Mouse (Mus musculus) heart, embryonic 16.5 days (tissue): Measurements from ENCODE around the gene Ska2. TPM values are rescaled to one million over a fixed set of nuclear protein-coding genes. Genes with fewer than 3 reads are reported as not detected.

Experiments used
- ATAC-seq: fragments of 200-750 bp; cut with Nextera tagmentation; replicated peaks from 2 replicates; pipeline ENCODE4 v1.8.0; 2017; ENCODE audit warnings: moderate number of reproducible peaks; ENCODE audit not compliant: insufficient read depth, low FRiP score; ENCODE audit errors: extremely low read depth
- H3K27ac ChIP-seq: fragments of 300-500 bp; sonication (generic); 2 replicates; pipeline ENCODE4 v1.5.1; 2014; ENCODE audit warnings: mild to moderate bottlenecking, low read length, control low read depth, moderate library complexity
- H3K27me3 ChIP-seq: fragments of 300-500 bp; sonication (generic); 2 replicates; pipeline ENCODE4 v1.6.1; 2014; ENCODE audit warnings: low read length, mixed read lengths; ENCODE audit not compliant: control insufficient read depth, insufficient read depth
- H3K36me3 ChIP-seq: fragments of 300-500 bp; sonication (generic); 2 replicates; pipeline ENCODE4 v1.6.1; 2014; ENCODE audit not compliant: control insufficient read depth, insufficient read depth
- H3K4me1 ChIP-seq: fragments of 300-500 bp; sonication (generic); 2 replicates; pipeline ENCODE4 v1.6.1; 2014; ENCODE audit warnings: low read length, mixed read lengths; ENCODE audit not compliant: control insufficient read depth, insufficient read depth
- H3K4me2 ChIP-seq: fragments of 300-500 bp; sonication (generic); 2 replicates; pipeline ENCODE4 v1.6.1; 2014; ENCODE audit warnings: low read depth, mild to moderate bottlenecking, control low read depth, low read length
- H3K4me3 ChIP-seq: fragments of 300-500 bp; sonication (generic); 2 replicates; pipeline ENCODE4 v1.5.1; 2014; ENCODE audit warnings: mild to moderate bottlenecking, control low read depth, low read length
- H3K9ac ChIP-seq: fragments of 300-500 bp; sonication (generic); 2 replicates; pipeline ENCODE4 v1.6.1; 2014; ENCODE audit warnings: low read length, control low read depth
- H3K9me3 ChIP-seq: fragments of 300-500 bp; sonication (generic); replicated peaks from 2 replicates; pipeline ENCODE4 v1.6.1; 2016; ENCODE audit warnings: low read length; ENCODE audit not compliant: control insufficient read depth
- WGBS: fragments of 180-500 bp; shearing (Covaris S2); extraction: QIAGEN DNeasy Blood & Tissue Kit; methylation state at CpG from one replicate; pipeline ENCODE4 v1.1.7; 2014; 5-methylcytosine and 5-hydroxymethylcytosine counted together
- polyA plus RNA-seq: library from polyadenylated mRNA; unstranded; fragments of >200 nt; fragmentation: Nextera tagmentation; extraction: Ambion mirVana; gene quantifications from 2 replicates; pipeline ENCODE4 v1.2.1, GENCODE M21; 2015

Gene Ska2
- polyA plus RNA-seq, 1 experiment from 2014 or later, result 55.9 TPM

DNA sequence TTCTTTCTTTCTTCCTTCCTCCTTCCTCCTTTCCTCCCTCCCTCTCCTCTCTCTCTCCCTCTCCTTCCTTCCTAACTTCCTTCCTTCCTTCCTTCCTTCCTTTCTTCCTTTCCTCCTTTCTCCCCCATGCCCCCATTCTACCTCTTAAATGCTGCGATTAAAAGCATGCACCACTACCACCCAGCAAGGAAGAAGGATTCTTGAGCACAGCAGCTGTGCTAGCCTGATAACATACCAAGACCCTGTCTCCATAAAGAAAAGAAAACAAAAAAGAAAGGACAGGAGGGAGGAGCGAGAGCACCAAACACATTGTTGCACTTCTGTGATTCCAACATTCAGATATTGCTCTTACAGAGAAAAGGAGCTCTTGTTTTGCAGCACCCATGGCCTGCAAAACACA, 21.9 kb upstream of the Ska2 start:
- 53% methylated on average over 2 of the region's 2 CpGs for WGBS
- peaks cover 19% of the 10 kb centered on the region for H3K36me3 ChIP-seq
- H3K4me1 ChIP-seq, result peaks cover 19% of the 10 kb centered on the region
- peak overlapping the region; percentile 80 for H3K4me3 ChIP-seq
- H3K9ac ChIP-seq, result peak overlapping the region; percentile 89
- H3K4me2 ChIP-seq, result peak overlapping the region; percentile 75
- no peak overlapping the region for H3K27ac ChIP-seq
- ATAC-seq, result no peak
- H3K27me3 ChIP-seq, result no peaks in the 10 kb centered on the region
- H3K9me3 ChIP-seq, result no peaks in the 10 kb centered on the region

GRCm38 (mm10) chr11:87108409-87108754, 652 bp upstream of the Ska2 start, which contains the start of gene Prr11:
TSS of gene Prr11 (minus strand) at chr11:87108708.
- peak; percentile 1; the same call in 1 of the 2 replicates for ATAC-seq
- peaks cover 13% of the 10 kb centered on the region for H3K4me1 ChIP-seq
- WGBS, result 0% methylated on average over 14 of the region's 14 CpGs
- peak within 1 kb of the TSS; percentile 71 for H3K4me2 ChIP-seq
- H3K27ac ChIP-seq, result peak within 1 kb of the TSS; percentile 91
- H3K36me3 ChIP-seq, result peaks cover 19% of the 10 kb centered on the region
- peak within 1 kb of the TSS; percentile 81 for H3K9ac ChIP-seq
- H3K27me3 ChIP-seq, result no peaks in the 10 kb centered on the region
- H3K9me3 ChIP-seq, result no peaks in the 10 kb centered on the region
- peak within 1 kb of the TSS; percentile 86 for H3K4me3 ChIP-seq

- peak overlapping the region; percentile 91 for H3K27ac ChIP-seq
- peaks cover 13% of the 10 kb centered on the region for H3K36me3 ChIP-seq
- under 1% methylated on average over 42 of the region's 42 CpGs for WGBS
- H3K4me2 ChIP-seq, result peak overlapping the region; percentile 61
- H3K9ac ChIP-seq, result peak overlapping the region; percentile 81
- no peaks in the 10 kb centered on the region for H3K9me3 ChIP-seq
- H3K4me1 ChIP-seq, result peaks cover 13% of the 10 kb centered on the region
- no peak for ATAC-seq
- peak overlapping the region; percentile 70 for H3K4me3 ChIP-seq
- no peaks in the 10 kb centered on the region for H3K27me3 ChIP-seq
Observed at GRCm38 (mm10) chr11:87109519-87110171, 611 bp downstream of the Ska2 start.

DNA sequence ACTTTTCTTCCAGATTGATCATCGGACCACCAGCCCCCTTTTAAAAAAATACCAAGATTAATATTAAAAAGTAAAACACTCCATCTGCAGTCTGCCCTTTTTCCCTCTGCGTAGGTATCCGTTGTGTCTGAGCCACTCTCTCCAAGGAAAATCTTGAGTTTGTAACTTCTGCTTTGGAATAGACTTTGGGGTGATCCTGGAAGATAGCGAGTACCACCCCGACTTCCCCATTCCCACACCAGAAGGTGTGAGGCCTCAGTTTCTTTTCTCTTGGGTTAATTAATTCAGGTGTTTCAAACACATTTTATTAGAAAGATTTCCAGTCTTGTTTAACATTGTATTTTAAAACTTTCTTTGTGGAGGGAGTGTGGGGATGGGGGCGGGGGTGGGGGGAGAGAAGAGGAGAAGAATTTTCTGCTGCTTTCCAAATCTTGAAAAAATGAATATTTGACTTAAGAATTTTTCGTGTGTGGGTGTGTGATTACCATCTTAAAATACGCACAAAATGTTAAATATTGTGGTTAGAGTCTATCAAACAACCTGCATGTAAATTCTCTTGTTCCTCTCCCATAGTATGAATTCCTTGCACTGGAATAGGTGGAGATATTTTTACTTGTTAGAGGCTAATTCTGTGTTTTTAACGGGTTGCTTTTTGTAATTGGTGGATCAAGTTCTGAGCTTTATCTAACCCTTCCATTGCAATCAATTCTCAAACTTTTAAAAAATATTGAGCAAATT, 1.3 kb downstream of the Ska2 start:
- H3K4me1 ChIP-seq, result peaks cover 13% of the 10 kb centered on the region
- peak overlapping the region; percentile 91 for H3K27ac ChIP-seq
- no peaks in the 10 kb centered on the region for H3K9me3 ChIP-seq
- H3K27me3 ChIP-seq, result no peaks in the 10 kb centered on the region
- H3K36me3 ChIP-seq, result peaks cover 15% of the 10 kb centered on the region
- peak overlapping the region; percentile 81 for H3K9ac ChIP-seq
- WGBS, result 3% methylated on average over 9 of the region's 9 CpGs
- peak overlapping the region; percentile 70 for H3K4me3 ChIP-seq
- peak overlapping the region; percentile 61 for H3K4me2 ChIP-seq
- no peak for ATAC-seq

- Histone ChIP-seq H3K4me1 (no peaks in the 10 kb centered on the region), H3K36me3 (peaks cover 34% of the 10 kb centered on the region), H3K4me3 (no peak overlapping the region), H3K27me3 (no peaks in the 10 kb centered on the region), H3K4me2 (no peak overlapping the region), H3K27ac (no peak overlapping the region), H3K9ac (no peak overlapping the region), H3K9me3 (no peaks in the 10 kb centered on the region)
- no peak for ATAC-seq
- WGBS, result 73% methylated on average over 8 of the region's 8 CpGs
Observed at GRCm38 (mm10) chr11:87121864-87122263, 12.8 kb downstream of the Ska2 start.

DNA sequence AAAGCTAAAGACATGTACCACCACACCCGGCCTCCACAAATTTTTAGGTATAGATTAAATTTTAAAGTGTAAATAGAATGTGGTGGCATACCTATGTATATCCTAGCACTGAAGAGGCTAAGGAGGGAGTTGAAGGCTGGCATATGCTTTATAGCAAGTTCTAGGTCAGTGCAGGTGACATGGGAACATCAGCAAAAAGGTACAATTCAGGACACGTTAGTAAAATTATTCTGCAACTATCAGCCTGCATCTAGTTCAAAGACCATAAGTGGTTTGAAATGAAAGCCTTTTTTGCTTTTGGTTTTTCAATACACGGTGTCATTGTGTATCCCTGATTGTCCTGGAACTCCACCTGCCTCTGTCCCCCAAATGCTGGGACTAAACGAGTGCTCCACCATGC, 16.5 kb downstream of the Ska2 start:
- Histone ChIP-seq H3K9ac (no peak overlapping the region), H3K4me3 (no peak overlapping the region), H3K9me3 (no peaks in the 10 kb centered on the region), H3K27ac (no peak overlapping the region), H3K27me3 (no peaks in the 10 kb centered on the region), H3K4me2 (peak overlapping the region; percentile 85), H3K36me3 (peaks cover 23% of the 10 kb centered on the region), H3K4me1 (peaks cover 10% of the 10 kb centered on the region)
- ATAC-seq, result no peak
- 49% methylated on average over 4 of the region's 4 CpGs for WGBS

DNA sequence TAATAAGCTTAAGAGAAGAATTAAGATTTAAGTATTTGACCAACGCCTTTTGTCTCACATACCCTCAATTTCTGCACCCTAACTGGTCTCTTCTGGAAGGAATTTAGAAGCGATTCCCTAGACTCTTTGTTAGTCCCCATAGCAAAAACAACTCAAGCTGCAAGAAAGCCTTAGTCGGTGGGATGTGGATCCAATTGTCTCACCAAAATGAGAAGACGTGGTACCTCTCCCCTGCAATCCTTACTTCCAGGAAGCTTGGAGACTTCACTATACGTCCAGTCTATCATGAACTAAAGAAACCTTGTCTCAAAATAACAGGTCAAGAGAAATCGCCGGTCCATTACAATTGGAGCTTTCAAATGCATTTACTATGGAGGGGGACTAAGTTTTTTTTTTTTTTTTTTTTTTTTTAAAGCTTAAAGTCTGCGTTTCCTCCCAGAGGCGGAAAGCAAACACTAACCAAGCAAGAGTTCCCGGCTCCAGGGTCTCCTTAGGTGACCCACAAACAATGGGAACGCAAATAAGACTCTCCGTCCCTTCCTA, 17.3 kb downstream of the Ska2 start:
- Histone ChIP-seq H3K4me2 (peak overlapping the region; percentile 85), H3K4me3 (peak overlapping the region; percentile 82), H3K9ac (peak overlapping the region; percentile 72), H3K9me3 (no peaks in the 10 kb centered on the region), H3K27me3 (no peaks in the 10 kb centered on the region), H3K36me3 (peaks cover 21% of the 10 kb centered on the region), H3K4me1 (peaks cover 10% of the 10 kb centered on the region), H3K27ac (peak overlapping the region; percentile 86)
- WGBS, result 2% methylated on average over 12 of the region's 12 CpGs
- no peak for ATAC-seq

GRCm38 (mm10) chr11:87126824-87127816, 18.1 kb downstream of the Ska2 start, which contains the start of gene Trim37:
TSS of gene Trim37 (plus strand) at chr11:87127077.
- Histone ChIP-seq H3K27ac (peak within 1 kb of the TSS; percentile 89), H3K36me3 (peaks cover 18% of the 10 kb centered on the region), H3K4me1 (peaks cover 10% of the 10 kb centered on the region), H3K9ac (peak within 1 kb of the TSS; percentile 84), H3K4me3 (peak within 1 kb of the TSS; percentile 82), H3K9me3 (no peaks in the 10 kb centered on the region), H3K4me2 (peak within 1 kb of the TSS; percentile 85), H3K27me3 (no peaks in the 10 kb centered on the region)
- ATAC-seq, result peak; percentile 93
- WGBS, result under 1% methylated on average over 97 of the region's 105 CpGs
